25 mouse cellular contexts compared by ENCODE assay signal in the genomic region with DNA sequence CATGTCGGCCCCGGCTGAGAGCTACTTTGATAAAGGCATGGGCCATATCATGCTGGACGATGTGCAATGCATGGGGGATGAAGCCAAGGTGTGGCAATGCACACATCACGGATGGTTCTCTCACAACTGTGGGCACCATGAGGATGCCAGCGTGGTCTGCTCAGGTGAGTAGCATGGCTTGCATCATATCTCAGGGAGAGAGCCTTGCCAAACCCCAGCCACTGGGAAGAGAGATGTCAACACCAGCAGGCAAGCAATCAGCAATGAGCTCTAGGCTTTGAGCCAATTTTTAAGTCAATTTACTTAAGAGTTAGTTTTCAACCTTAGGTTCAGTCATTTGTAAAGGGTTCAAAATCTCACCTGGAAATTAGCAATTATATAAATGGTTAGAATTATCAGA.
A peak's percentile ranks its signal among the peaks of the same experiment; 100 is the strongest.
DNase-seq lines count a peak whose midpoint lies in the region; ATAC-seq and TF ChIP-seq lines count a peak whose summit lies in the region.
"Had no signal": no experiment of that assay in that cellular context is flagged by ENCODE, and none has a peak within 500 bp of the region (broad histone marks: within the 10 kb centered on the region; RNA-seq: fewer than 3 reads in every experiment).

No protein-coding gene starts in this region.

- TF ChIP-seq CTCF in intestine, postnatal 0 days (IDR thresholded peaks at IDR 0.05; ENCODE audit: low read depth): no peak
- TF ChIP-seq CTCF in lung, embryonic 14.5 days (IDR thresholded peaks at IDR 0.05; ENCODE audit: low read depth): no peak
- no peak for TF ChIP-seq CTCF in lung, adult 2 months (IDR thresholded peaks at IDR 0.05; ENCODE audit: insufficient read depth, low read length)

- H3K27ac ChIP-seq in intestine, embryonic 15.5 days: no peak overlapping the region
- no peak overlapping the region for H3K27ac ChIP-seq in intestine, postnatal 0 days (ENCODE audit: low read depth, low read length)
- no peak overlapping the region for H3K27ac ChIP-seq in lung, embryonic 14.5 days (ENCODE audit: low read depth)
- H3K27ac ChIP-seq in intestine, embryonic 16.5 days (ENCODE audit: low read length): no peak overlapping the region
- H3K27ac ChIP-seq: embryonic facial prominence, embryonic 12.5 days; heart, embryonic 13.5 days; hindbrain, embryonic 15.5 days; kidney, postnatal 0 days; neural tube, embryonic 15.5 days had no signal

- H3K9me3 ChIP-seq in intestine, embryonic 15.5 days: no peaks in the 10 kb centered on the region
- H3K9me3 ChIP-seq in intestine, postnatal 0 days (ENCODE audit: control insufficient read depth): no peaks in the 10 kb centered on the region
- H3K9me3 ChIP-seq in lung, embryonic 14.5 days (ENCODE audit: low read depth, low read length): no peaks in the 10 kb centered on the region
- no peaks in the 10 kb centered on the region for H3K9me3 ChIP-seq in intestine, embryonic 16.5 days (ENCODE audit: control insufficient read depth, low read length)
- H3K9me3 ChIP-seq: embryonic facial prominence, embryonic 12.5 days; heart, embryonic 13.5 days; hindbrain, embryonic 15.5 days; neural tube, embryonic 15.5 days had no signal

- H3K36me3 ChIP-seq in intestine, embryonic 15.5 days: no peaks in the 10 kb centered on the region
- no peaks in the 10 kb centered on the region for H3K36me3 ChIP-seq in intestine, postnatal 0 days (ENCODE audit: control insufficient read depth, insufficient read depth)
- H3K36me3 ChIP-seq in lung, embryonic 14.5 days (ENCODE audit: insufficient read depth): no peaks in the 10 kb centered on the region
- H3K36me3 ChIP-seq in intestine, embryonic 16.5 days (ENCODE audit: control insufficient read depth, insufficient read depth, low read length): no peaks in the 10 kb centered on the region
- H3K36me3 ChIP-seq: embryonic facial prominence, embryonic 12.5 days; heart, embryonic 13.5 days; hindbrain, embryonic 15.5 days; neural tube, embryonic 15.5 days had no signal

- H3K4me3 ChIP-seq in intestine, embryonic 15.5 days (replicated peaks): no peak overlapping the region
- no peak overlapping the region for H3K4me3 ChIP-seq in intestine, postnatal 0 days (ENCODE audit: low read depth, low read length)
- H3K4me3 ChIP-seq in lung, embryonic 14.5 days (ENCODE audit: low read depth, low read length): no peak overlapping the region
- H3K4me3 ChIP-seq in lung, adult 2 months (replicated peaks; ENCODE audit: extremely low read depth, low read depth, low read length): no peak overlapping the region
- no peak overlapping the region for H3K4me3 ChIP-seq in intestine, embryonic 16.5 days (ENCODE audit: low read length)
- H3K4me3 ChIP-seq: embryonic facial prominence, embryonic 12.5 days; heart, embryonic 13.5 days; hindbrain, embryonic 15.5 days; neural tube, embryonic 15.5 days had no signal

- H3K9ac ChIP-seq in intestine, embryonic 15.5 days: no peak overlapping the region
- H3K9ac ChIP-seq in intestine, postnatal 0 days (ENCODE audit: low read depth, low read length): no peak overlapping the region
- no peak overlapping the region for H3K9ac ChIP-seq in lung, embryonic 14.5 days
- H3K9ac ChIP-seq in intestine, embryonic 16.5 days (ENCODE audit: low read depth, low read length): no peak overlapping the region
- H3K9ac ChIP-seq: embryonic facial prominence, embryonic 12.5 days; heart, embryonic 13.5 days; hindbrain, embryonic 15.5 days; neural tube, embryonic 15.5 days had no signal

- no peaks in the 10 kb centered on the region for H3K4me1 ChIP-seq in intestine, embryonic 15.5 days (replicated peaks)
- H3K4me1 ChIP-seq in intestine, postnatal 0 days (replicated peaks; ENCODE audit: control insufficient read depth, insufficient read depth, low read length): no peaks in the 10 kb centered on the region
- H3K4me1 ChIP-seq in lung, embryonic 14.5 days (ENCODE audit: insufficient read depth): no peaks in the 10 kb centered on the region
- no peaks in the 10 kb centered on the region for H3K4me1 ChIP-seq in lung, adult 2 months (ENCODE audit: control insufficient read depth, insufficient read depth, low read length)
- H3K4me1 ChIP-seq in intestine, embryonic 16.5 days (ENCODE audit: control insufficient read depth, insufficient read depth, low read length): no peaks in the 10 kb centered on the region
- H3K4me1 ChIP-seq: embryonic facial prominence, embryonic 12.5 days; heart, embryonic 13.5 days; hindbrain, embryonic 15.5 days; neural tube, embryonic 15.5 days had no signal

- ATAC-seq in intestine, embryonic 15.5 days: peak; percentile 43; the same call in 1 of the 2 replicates
- ATAC-seq in intestine, postnatal 0 days: no peak
- no peak for ATAC-seq in lung, embryonic 14.5 days (ENCODE audit: insufficient read depth)
- peak; percentile 52; the same call in 1 of the 2 replicates for ATAC-seq in intestine, embryonic 16.5 days
- ATAC-seq: CD4-positive, CD25-positive, alpha-beta regulatory T cell, adult 4 months; inflammation-experienced regulatory T-cells, adult 6 months had no signal

- H3K4me2 ChIP-seq in intestine, embryonic 15.5 days (replicated peaks): no peak overlapping the region
- no peak overlapping the region for H3K4me2 ChIP-seq in intestine, postnatal 0 days (replicated peaks; ENCODE audit: low read depth)
- no peak overlapping the region for H3K4me2 ChIP-seq in lung, embryonic 14.5 days
- H3K4me2 ChIP-seq in intestine, embryonic 16.5 days (ENCODE audit: low read depth, low read length): no peak overlapping the region
- H3K4me2 ChIP-seq: embryonic facial prominence, embryonic 12.5 days; heart, embryonic 13.5 days; hindbrain, embryonic 15.5 days; neural tube, embryonic 15.5 days had no signal

- peak; percentile 21 for DNase-seq in lung, embryonic 14.5 days
- no peak for DNase-seq in lung, adult 2 months
- peak; percentile 19 for DNase-seq in lung, postnatal 36 days
- no peak for DNase-seq in thymus, postnatal 36 days
- DNase-seq in adipocyte (ENCODE audit: low spot score): no peak
- DNase-seq: adrenal gland, adult 2 months; cerebellum, adult 2 months; cerebellum, postnatal 25 days; gastrocnemius, postnatal 10 days; heart, postnatal 10 days; kidney, adult 8-10 months; layer of hippocampus, postnatal 36 days; left cerebral cortex, postnatal 4 days; midbrain, embryonic 14.5 days; right cerebral cortex, postnatal 25 days had no signal

- H3K27me3 ChIP-seq in intestine, embryonic 15.5 days (replicated peaks): no peaks in the 10 kb centered on the region
- 0 out of 2 replicates have a peak, but pooled peaks cover 3% of the 10 kb centered on the region for H3K27me3 ChIP-seq in intestine, postnatal 0 days (replicated peaks; ENCODE audit: control insufficient read depth, insufficient read depth, low read length)
- H3K27me3 ChIP-seq in lung, embryonic 14.5 days (ENCODE audit: insufficient read depth, low read length): no peaks in the 10 kb centered on the region
- H3K27me3 ChIP-seq in intestine, embryonic 16.5 days (replicated peaks; ENCODE audit: control insufficient read depth, insufficient read depth, low read length): no peaks in the 10 kb centered on the region
- H3K27me3 ChIP-seq: embryonic facial prominence, embryonic 12.5 days; heart, embryonic 13.5 days; hindbrain, embryonic 15.5 days; neural tube, embryonic 15.5 days had no signal

- WGBS in intestine, embryonic 15.5 days: 90% methylated on average over 5 of the region's 5 CpGs
- WGBS in intestine, postnatal 0 days: 82% methylated on average over 5 of the region's 5 CpGs
- 77% methylated on average over 5 of the region's 5 CpGs for WGBS in lung, embryonic 14.5 days
- WGBS in lung, adult 2 months: 79% methylated on average over 5 of the region's 5 CpGs
- 84% methylated on average over 5 of the region's 5 CpGs for WGBS in intestine, embryonic 16.5 days

- no peak for TF ChIP-seq POLR2A in lung, adult 2 months (IDR thresholded peaks at IDR 0.05; ENCODE audit: borderline replicate concordance, extremely low read depth, low read depth, low read length)

Comparison
In these comparisons a context has a peak if more than half of its experiments do, and no peak if none do; other contexts are left out.
1. ATAC-seq: peak in intestine, embryonic 15.5 days (single experiment) and intestine, embryonic 16.5 days (single experiment); none in intestine, postnatal 0 days (single experiment) and lung, embryonic 14.5 days (single experiment).
2. DNase-seq: peak in lung, embryonic 14.5 days (single experiment) and lung, postnatal 36 days (single experiment); none in lung, adult 2 months (single experiment), thymus, postnatal 36 days (0 of 2) and adipocyte (single experiment).